Mouse (Mus musculus) adrenal gland, postnatal 25 days (tissue): ENCODE data around the gene Olr1. TPM values are rescaled to one million over a fixed set of nuclear protein-coding genes. Genes with fewer than 3 reads are reported as not detected.
"Not testable (repeated sequence)": the region's sequence is repeated elsewhere in the genome, so short reads cannot be mapped to it uniquely, and the experiment has no call there.

Experiments
- DNase-seq: peaks from one replicate; pipeline ENCODE4 v3.0.0; 2021; ENCODE audit warnings: mixed read lengths
- total RNA-seq: library from RNA; stranded (reverse); gene quantifications from 2 replicates; pipeline ENCODE4 v1.2.3, GENCODE M21; 2021

Olr1 gene
- total RNA-seq, 1 experiment from 2014 or later = not detected

- no peak for DNase-seq
These were observed 5.4 kb upstream of the Olr1 start, which contains the start of gene Tmem52b for GRCm38 (mm10) chr6:129512367-129512766. Gene Tmem52b (plus strand): TSS chr6:129512555.

GRCm38 (mm10) chr6:129510120-129510911 lies 3.4 kb upstream of the Olr1 start:
- no peak for DNase-seq

GRCm38 (mm10) chr6:129503471-129503870 lies 3.5 kb downstream of the Olr1 start:
- no peak for DNase-seq

- not testable (repeated sequence) for DNase-seq
These were observed 7.4 kb downstream of the Olr1 start for GRCm38 (mm10) chr6:129499516-129499915.

- no peak for DNase-seq
These were observed 9.4 kb downstream of the Olr1 start for GRCm38 (mm10) chr6:129497345-129498218.

- no peak for DNase-seq
These were observed 12.0 kb downstream of the Olr1 start for GRCm38 (mm10) chr6:129494924-129495323.

- DNase-seq = no peak
These were observed 26.6 kb downstream of the Olr1 start for GRCm38 (mm10) chr6:129480089-129480958.

GRCm38 (mm10) chr6:129476404-129477126 lies 30.4 kb downstream of the Olr1 start:
- DNase-seq = no peak

- DNase-seq = no peak
These were observed 34.3 kb downstream of the Olr1 start for GRCm38 (mm10) chr6:129472627-129473026.

- DNase-seq = no peak
These were observed 35.6 kb downstream of the Olr1 start for GRCm38 (mm10) chr6:129471386-129471785.

GRCm38 (mm10) chr6:129451411-129452039 lies 55.4 kb downstream of the Olr1 start, which contains the start of gene Clec1a:
Gene Clec1a (minus strand): TSS chr6:129452000.
- peak; percentile 6 for DNase-seq

- DNase-seq = no peak
These were observed 57.2 kb downstream of the Olr1 start for GRCm38 (mm10) chr6:129449743-129450142.

- no peak for DNase-seq
These were observed 68.9 kb downstream of the Olr1 start for GRCm38 (mm10) chr6:129438033-129438432.

- DNase-seq = no peak
These were observed 70.9 kb downstream of the Olr1 start for GRCm38 (mm10) chr6:129436025-129436424.

Other genes with a start within 250 kb of the Olr1 start
- gene Cd69, start 231.7 kb downstream of the Olr1 start, total RNA-seq = 0.15 TPM in 1 of 2 replicates, not detected in the other
- not detected in 2 replicates for gene 4922502D21Rik, start 175.4 kb downstream of the Olr1 start, total RNA-seq
- gene Clec12a, start 164.5 kb downstream of the Olr1 start, total RNA-seq = 0.46 and 0.90 TPM in 2 replicates
- not detected in 2 replicates for gene Clec12b, start 121.3 kb downstream of the Olr1 start, total RNA-seq
- gene Clec1b, start 109.9 kb downstream of the Olr1 start, total RNA-seq = 0.39 and 0.43 TPM in 2 replicates
- 0.30 TPM in 1 of 2 replicates, not detected in the other for gene Clec9a, start 98.3 kb downstream of the Olr1 start, total RNA-seq
- 4.8 and 6.5 TPM in 2 replicates for gene Clec1a, start 55.2 kb downstream of the Olr1 start, total RNA-seq
- not detected in 2 replicates for gene Tmem52b, start 5.4 kb upstream of the Olr1 start, total RNA-seq
- 251 and 260 TPM in 2 replicates for gene Gabarapl1, start 26.0 kb upstream of the Olr1 start, total RNA-seq
- not detected in 2 replicates for gene Klre1, start 70.7 kb upstream of the Olr1 start, total RNA-seq
- not detected in 2 replicates for gene Klrd1, start 84.6 kb upstream of the Olr1 start, total RNA-seq
- gene Klrk1, start 116.7 kb upstream of the Olr1 start, total RNA-seq = not detected in 2 replicates
- gene Klrc3, start 136.2 kb upstream of the Olr1 start, total RNA-seq = not detected in 2 replicates
- not detected in 2 replicates for gene Klrc2, start 153.5 kb upstream of the Olr1 start, total RNA-seq
- not detected in 2 replicates for gene Klrc1, start 171.8 kb upstream of the Olr1 start, total RNA-seq
- gene Klri1, start 210.0 kb upstream of the Olr1 start, total RNA-seq = not detected in 2 replicates
- not detected in 2 replicates for gene Klri2, start 233.3 kb upstream of the Olr1 start, total RNA-seq